Mouse (Mus musculus) layer of hippocampus, adult 2 months (tissue): ENCODE results near the gene Thra. TPM values are rescaled to one million over a fixed set of nuclear protein-coding genes. Genes with fewer than 3 reads are reported as not detected.
A peak's percentile ranks its signal among the peaks of the same experiment; 100 is the strongest.

Experiments used
- DNase-seq, 2 experiments: peaks; one replicate each; pipeline ENCODE4 v3.0.0; 2022; ENCODE audit warnings: low spot score in 2 of 2
- H3K27ac ChIP-seq: fragments of 200-600 bp; 2 replicates; pipeline ENCODE4 v1.8.1; 2022
- H3K4me3 ChIP-seq: fragments of 200-600 bp; 2 replicates; pipeline ENCODE4 v1.8.1; 2022; ENCODE audit warnings: mild to moderate bottlenecking
- CTCF ChIP-seq: fragments of 200-600 bp; conservative IDR thresholded peaks from 2 replicates; pipeline ENCODE4 v1.8.1; 2022; ENCODE audit warnings: antibody characterized with exemption, mild to moderate bottlenecking, moderate library complexity
- total RNA-seq, 2 experiments: library from RNA; stranded (reverse); gene quantifications; 2 replicates each; pipeline ENCODE4 v1.2.3; 2021

The Thra gene
- total RNA-seq, 2 experiments from 2014 or later: 996 to 1,082 TPM

GRCm38 (mm10) chr11:98791448-98791847, 51.0 kb downstream of the Thra start:
- no peak overlapping the region for H3K27ac ChIP-seq
- DNase-seq: no peak

GRCm38 (mm10) chr11:98792081-98792480, 51.6 kb downstream of the Thra start:
- H3K27ac ChIP-seq: peak overlapping the region; percentile 7; the same call in 1 of the 2 replicates
- no peak for TF ChIP-seq CTCF
- no peak overlapping the region for H3K4me3 ChIP-seq
- no peak for DNase-seq

More at GRCm38 (mm10) chr11:98791448-98791847, 51.0 kb downstream of the Thra start:
- no peak overlapping the region for H3K4me3 ChIP-seq
- no peak for TF ChIP-seq CTCF

- peak overlapping the region; percentile 99 for H3K4me3 ChIP-seq
- peak; percentile 69 for TF ChIP-seq CTCF
- DNase-seq: no peak
- H3K27ac ChIP-seq: peak overlapping the region; percentile 99
Observed at GRCm38 (mm10) chr11:98794469-98795014, 54.1 kb downstream of the Thra start.

- Histone ChIP-seq H3K27ac (peak within 1 kb of the TSS; percentile 99), H3K4me3 (peak within 1 kb of the TSS; percentile 99)
- peak; percentile 82 to 89 for DNase-seq
- TF ChIP-seq CTCF: no peak
Observed at GRCm38 (mm10) chr11:98795015-98795713, 54.7 kb downstream of the Thra start, which contains the start of gene Msl1. Gene Msl1 (plus strand): TSS chr11:98795516.

GRCm38 (mm10) chr11:98795714-98796514, 55.5 kb downstream of the Thra start:
- DNase-seq: no peak
- peak overlapping the region; percentile 99 for H3K4me3 ChIP-seq
- TF ChIP-seq CTCF: peak; percentile 37
- H3K27ac ChIP-seq: peak overlapping the region; percentile 99

GRCm38 (mm10) chr11:98796515-98797216, 56.2 kb downstream of the Thra start:
- no peak for TF ChIP-seq CTCF
- peak; percentile 73 to 76 for DNase-seq
- H3K4me3 ChIP-seq: peak overlapping the region; percentile 99
- peak overlapping the region; percentile 99 for H3K27ac ChIP-seq

- TF ChIP-seq CTCF: no peak
- H3K4me3 ChIP-seq: peak overlapping the region; percentile 99
- peak overlapping the region; percentile 99 for H3K27ac ChIP-seq
- DNase-seq: no peak
Observed at GRCm38 (mm10) chr11:98797306-98797705, 56.9 kb downstream of the Thra start.

- Histone ChIP-seq H3K27ac (peak overlapping the region; percentile 99; the same call in 1 of the 2 replicates), H3K4me3 (peak overlapping the region; percentile 99)
- TF ChIP-seq CTCF: no peak
- no peak for DNase-seq
Observed at GRCm38 (mm10) chr11:98797909-98798308, 57.5 kb downstream of the Thra start.

- no peak within 1 kb of the TSS for H3K4me3 ChIP-seq
- no peak within 1 kb of the TSS for H3K27ac ChIP-seq
- no peak for TF ChIP-seq CTCF
- no peak for DNase-seq
Observed at GRCm38 (mm10) chr11:98804605-98805004, 64.2 kb downstream of the Thra start, which contains the start of gene Casc3. Gene Casc3 (plus strand): TSS chr11:98804905.

- H3K27ac ChIP-seq: peak overlapping the region; percentile 97
- TF ChIP-seq CTCF: no peak
- DNase-seq: no peak
- H3K4me3 ChIP-seq: no peak overlapping the region; the same call in 1 of the 2 replicates
Observed at GRCm38 (mm10) chr11:98808417-98808816, 68.0 kb downstream of the Thra start.

GRCm38 (mm10) chr11:98809457-98810290, 69.2 kb downstream of the Thra start:
- peak; percentile 99 for DNase-seq

More at GRCm38 (mm10) chr11:98809457-98810290, 69.2 kb downstream of the Thra start:
- TF ChIP-seq CTCF: peak; percentile 53
- Histone ChIP-seq H3K27ac (peak overlapping the region; percentile 97), H3K4me3 (peak overlapping the region; percentile 90)
